Mouse (Mus musculus) inflammation-experienced regulatory T-cells, adult 6 months (primary cell): ENCODE data around the gene Mthfd1l. TPM values are rescaled to one million over a fixed set of nuclear protein-coding genes. Genes with fewer than 3 reads are reported as not detected.

Experiments
- ATAC-seq: one replicate; pipeline ENCODE4 v1.8.0; 2017
- polyA plus RNA-seq, 3 experiments: library from polyadenylated mRNA; unstranded; fragments of 100-300 nt; shearing (Covaris generic); gene quantifications; one replicate each; pipeline ENCODE4 v1.2.1; 2017

Gene Mthfd1l
- polyA plus RNA-seq, 3 experiments from 2014 or later = 13.2 to 17.9 (median 15.8) TPM

DNA sequence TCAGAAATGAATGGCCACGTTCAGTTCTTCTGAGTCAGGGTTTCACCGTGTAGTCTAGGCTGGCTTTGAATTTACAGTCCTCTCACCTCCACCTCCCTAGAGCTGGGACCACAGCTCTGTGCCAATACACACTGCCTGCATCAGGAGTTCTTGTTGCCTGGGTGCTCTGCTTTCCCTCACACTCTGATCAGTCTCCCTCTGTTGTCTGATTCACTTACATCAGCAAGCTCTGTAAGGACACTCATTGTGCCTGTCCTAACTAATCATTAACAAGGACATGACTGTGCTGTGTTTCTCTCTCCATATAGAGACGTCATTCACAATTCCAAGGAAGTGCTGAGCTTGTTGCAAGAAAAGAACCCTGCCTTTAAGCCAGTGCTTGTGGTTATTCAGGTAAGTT lies 5.4 kb downstream of the Mthfd1l start:
- no peak for ATAC-seq

DNA sequence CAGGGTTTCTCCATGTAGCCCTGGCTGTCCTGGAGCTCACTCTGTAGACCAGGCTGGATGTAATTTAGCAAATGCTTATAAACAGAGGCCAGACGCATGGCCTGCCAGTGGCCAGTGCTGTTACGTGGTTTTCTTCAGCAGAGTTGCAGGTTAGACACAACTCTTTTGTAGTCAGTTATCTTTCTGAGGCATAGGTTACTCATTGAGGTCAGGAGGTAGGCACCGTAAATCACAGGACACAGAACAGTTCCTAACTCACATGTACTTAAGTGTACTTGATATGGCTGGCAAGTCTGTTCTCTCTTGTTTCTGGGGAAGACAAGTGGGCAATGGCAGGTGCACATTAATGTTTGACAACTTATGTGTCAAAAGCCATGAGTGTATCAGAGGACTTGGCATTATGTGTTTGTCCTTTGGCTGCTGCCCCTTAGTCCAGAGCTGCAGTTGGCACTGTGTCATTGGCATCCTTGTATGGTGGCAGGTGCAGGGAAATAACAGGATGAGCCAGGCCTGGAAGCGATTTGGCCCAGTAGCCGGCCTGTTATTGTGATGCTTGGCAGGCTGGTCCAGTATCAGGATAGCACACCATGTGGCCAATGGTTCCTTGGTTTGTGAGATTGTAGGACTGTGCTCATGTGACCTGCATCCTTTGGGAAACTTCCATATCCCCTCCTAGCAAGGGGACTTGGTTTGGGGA lies 6.0 kb downstream of the Mthfd1l start:
- no peak for ATAC-seq

DNA sequence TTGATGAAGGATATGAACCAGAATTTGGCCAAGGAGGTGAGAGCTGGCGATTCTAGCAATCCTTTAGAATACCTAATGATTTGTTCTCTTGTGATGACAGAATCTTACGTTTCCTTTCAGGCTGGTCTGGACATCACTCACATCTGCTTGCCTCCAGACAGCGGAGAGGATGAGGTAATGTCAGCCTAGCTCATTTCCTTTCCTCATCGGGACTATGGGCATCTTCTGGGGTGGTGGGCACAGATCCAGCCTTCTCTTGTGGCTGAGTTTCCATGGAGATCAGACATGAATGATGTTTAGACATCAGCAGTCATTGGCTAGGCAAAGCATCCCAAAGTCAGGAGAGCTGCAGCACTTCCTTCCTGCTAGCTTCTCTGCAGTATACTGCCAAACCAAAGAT lies 7.3 kb downstream of the Mthfd1l start:
- no peak for ATAC-seq

DNA sequence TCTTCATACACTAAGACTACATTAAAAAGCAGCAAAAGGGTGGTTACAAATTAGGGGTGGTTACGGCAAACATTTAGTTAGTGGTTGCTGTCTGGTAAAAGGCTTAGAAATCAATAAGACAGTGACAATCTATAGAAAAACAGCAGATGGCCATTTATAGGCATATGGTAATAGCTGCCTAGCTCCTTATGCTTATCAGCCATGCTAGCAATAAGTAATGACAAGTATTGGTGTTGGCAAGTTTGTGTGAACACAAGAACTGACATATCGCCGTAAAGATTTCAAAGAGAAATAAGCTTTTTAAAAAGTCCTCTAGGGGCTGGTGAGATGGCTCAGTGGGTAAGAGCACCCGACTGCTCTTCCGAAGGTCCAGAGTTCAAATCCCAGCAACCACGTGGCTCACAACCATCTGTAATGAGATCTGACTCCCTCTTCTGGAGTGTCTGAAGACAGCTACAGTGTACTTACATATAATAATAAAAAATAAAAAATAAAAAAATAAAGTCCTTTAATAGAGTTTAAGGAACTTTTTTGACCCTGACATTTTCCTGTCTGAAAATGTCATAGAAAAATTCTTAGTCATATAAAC lies 17.5 kb downstream of the Mthfd1l start:
- ATAC-seq = no peak

DNA sequence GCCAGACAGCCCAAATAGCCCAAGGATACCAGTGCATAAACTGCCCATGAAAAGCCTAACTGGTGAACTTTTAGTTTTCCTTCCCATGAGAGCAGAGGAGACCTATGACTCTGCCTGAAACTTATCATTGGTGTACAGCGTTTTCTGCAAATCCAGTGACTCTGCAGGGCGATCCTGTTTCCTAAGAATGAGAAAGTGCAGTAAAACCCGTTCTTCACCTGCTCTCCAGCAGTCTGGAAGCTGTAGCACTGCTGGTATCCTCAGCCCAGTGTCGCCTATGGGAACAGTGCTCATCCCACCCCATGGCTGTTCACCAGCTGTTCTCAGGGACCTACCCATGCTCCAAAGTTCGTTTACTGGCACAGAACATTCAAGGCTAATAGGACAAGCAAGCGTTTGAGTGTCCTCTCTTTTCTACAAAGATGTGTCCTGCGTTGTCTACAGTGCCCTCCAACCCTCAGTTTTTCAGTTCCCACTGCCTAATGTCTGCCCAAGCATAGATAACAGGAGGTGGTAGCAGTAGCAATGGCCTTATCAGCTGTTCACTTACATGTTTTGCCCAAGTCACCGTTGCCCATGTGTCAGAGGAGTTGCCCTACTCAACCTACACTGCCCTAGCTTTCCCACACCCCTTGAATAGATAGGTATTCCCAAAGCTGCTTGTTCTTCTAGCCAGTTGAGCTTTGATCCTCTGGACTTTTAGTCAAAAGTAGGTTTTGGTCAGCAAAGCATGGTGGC lies 20.6 kb downstream of the Mthfd1l start:
- no peak for ATAC-seq

DNA sequence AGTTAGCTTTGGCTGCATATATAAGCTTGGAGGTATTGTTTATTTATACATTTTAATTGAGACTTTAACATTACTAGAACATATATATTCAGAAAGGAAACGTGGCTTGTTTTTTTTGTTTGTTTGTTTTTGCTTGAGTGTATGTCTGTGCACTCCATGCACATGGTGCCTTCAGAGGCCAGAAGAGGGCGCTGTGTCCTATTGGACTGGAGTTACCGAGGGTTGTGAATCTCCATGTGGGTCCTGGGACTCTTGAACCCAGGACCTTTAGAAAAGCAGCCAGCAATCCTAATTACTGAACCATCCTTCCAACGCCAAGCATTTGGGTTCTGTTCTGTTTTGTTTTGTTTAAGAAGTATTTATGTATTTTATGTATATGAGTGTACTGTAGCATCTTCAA lies 22.4 kb downstream of the Mthfd1l start:
- no peak for ATAC-seq

DNA sequence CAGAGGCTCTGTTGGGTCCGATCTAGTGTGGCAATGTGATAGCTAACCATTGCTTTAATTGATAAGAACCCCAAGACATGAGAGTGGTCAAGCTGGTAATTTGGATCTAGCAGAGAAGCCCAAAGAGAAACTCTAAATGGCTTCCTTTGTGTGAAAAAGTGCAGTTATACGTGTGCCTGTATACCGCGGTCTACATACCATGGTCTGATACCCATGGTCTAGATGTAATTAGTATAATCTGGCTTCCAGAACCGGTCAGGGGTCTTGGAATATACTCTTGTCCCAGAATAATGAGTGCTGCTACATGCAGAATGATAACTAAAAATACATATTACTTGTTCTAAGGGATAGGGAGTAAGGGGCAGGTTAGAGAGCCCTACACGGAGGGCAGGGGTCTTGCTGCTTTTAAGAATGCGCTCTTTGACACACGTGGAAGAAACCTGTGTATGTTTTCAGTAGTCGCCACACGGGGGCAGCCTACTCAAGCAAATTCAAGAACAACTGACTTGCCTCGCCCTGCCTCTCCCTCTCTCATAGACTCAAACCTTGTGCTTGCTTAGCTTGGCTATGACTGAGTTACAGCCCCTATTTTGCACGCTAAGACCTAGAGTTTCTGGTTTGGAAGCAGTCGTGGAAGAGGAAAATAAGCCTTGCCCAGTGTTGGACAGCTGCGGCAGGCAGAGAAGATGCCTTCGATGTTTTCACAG lies 23.4 kb downstream of the Mthfd1l start:
- ATAC-seq = peak; percentile 83

DNA sequence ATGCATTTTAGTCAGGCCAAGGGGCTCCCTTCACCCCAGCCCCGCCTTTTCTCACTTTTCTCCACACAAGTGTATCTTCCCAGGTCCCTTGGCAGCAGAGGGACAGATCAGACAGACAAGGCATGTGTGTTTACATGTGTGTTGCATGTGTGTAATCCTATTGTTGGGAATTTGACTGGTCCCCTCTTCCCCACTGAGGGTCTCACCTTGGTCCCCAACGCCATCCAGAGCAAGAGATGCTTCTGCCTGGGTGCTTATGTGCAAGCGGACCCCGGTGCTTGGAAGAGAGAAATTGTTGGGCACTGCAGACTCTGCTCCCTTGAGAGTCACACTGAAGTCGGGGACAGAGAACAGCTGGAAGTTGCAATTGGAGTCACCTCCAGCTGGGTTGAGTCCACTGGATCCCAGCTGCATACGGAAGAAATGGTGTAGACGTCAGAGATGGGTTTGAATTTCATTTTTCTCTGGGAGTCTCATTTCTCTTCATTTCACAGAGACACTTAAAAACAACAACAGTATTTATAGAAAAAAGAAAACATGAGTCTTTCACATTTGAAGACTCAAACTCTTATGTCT lies 25.0 kb downstream of the Mthfd1l start:
- ATAC-seq = no peak

DNA sequence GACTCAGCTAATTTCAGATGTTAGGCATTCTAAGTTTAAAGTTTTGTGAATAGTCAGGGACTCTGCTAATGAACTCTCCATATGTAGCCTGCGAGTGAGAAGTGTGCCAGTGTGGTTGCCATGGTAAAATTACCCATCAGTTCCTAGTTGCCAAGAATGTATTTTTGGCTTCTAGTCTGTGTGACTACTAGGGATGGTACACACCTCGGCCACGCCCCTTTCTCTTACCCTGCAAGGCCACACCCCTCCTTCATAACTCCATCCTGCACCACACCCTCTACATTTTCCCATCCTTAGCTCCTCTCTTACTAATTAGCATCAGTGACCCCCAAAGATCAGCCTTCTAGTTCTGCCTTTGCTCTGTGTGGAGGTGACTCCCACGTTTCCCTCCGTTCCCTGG lies 29.8 kb downstream of the Mthfd1l start:
- ATAC-seq = no peak

DNA sequence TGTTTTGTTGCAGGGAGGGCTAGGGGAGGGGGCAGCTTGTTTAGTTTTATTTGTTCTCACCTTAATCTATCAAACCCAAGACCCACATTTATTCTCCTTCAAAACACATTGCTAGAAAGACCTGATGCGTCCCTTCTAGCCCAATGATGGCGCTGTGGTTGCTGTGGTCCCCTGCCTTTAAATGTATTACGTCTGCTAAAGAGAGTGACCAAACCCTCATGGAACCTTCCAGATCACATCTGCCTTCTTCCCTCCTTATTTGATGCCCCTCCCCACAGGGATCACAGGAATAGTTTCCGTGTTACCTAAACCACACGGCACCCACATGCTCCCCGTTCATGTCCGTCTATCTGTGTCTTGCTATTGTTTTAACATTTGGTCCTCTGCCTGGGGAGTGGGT lies 32.3 kb downstream of the Mthfd1l start:
- ATAC-seq = no peak

DNA sequence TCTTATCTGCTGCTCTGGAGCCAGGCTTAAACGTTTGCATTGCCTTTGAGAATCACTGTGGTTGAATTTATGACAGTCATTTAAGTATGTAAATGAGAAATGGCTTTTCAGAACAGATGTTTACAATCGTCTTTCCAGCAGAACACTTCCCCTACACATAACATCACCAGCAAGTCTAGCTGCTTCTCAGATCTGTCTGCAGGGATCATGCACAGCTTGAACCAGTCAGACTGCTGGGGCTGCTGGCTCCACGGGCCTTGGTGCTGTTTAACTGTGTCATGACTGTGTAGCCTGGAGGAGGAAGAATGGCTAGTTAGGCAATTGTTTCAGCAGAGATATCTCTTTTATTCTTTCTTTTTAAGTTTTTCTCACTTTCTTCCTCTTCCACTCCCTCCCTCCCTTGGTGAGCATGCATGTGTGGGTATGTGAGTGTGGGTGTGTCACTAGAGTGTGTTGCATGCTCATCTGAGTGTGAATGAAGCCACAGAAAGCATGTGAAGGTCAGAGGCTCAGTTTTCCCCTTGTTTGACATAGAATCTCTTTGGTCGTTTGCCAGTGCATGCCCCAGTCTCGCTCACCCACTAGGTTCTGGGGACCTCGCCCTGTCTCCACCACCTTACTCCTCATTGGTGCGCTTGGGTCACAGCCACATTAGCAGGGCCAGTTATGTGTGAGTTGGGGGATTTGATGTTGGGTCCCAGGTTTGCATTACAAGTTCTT lies 33.5 kb downstream of the Mthfd1l start:
- ATAC-seq = no peak

DNA sequence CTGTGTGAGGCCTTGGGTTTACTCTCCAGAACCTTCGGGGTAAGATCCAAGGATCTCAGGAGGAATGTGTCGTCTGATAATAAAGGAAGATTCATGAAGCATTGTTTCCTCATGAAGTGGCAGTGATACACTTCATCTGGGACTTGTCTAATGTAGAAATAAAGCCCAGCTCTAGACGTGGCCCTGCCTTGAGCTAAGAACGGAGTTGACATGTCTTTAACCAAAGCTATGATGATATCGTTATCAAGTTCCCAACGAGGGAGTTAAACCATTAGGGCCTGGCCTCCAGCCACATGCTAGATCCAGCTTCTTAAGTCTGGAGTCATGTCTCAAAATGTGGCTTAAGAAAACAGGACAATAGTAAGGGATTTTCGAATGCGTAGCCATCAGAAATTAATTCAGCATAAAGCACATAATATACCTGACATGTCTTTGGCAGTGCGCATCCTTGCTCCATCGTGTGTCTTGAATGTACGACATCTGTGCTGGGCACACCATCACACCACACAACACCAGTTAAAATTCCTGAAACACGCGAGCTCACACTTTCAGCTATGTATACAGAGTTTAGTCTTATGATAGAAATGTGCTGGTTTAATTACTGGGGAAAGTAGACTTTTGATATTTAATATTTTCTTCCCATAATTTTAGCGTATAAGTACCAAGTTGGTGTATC lies 49.8 kb downstream of the Mthfd1l start:
- no peak for ATAC-seq

DNA sequence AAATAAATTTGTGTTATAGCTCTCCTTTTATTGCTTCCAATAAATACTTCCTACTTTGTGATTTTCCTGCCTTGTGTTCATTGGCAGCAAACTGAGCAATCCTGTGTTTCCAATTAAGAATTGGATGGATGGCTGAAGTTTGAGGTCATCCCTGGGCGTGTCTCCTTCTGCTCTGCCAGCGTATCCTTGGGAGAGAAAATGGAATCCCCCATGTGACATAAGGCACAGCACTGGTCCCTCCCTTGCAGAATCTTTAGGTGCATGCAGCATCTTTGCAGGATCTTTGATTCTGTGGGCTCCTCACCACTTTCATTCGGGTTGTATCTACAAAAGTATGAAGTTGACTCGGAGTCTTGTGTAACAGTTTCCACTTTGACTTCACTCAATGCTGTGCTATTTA lies 53.7 kb downstream of the Mthfd1l start:
- ATAC-seq = no peak

DNA sequence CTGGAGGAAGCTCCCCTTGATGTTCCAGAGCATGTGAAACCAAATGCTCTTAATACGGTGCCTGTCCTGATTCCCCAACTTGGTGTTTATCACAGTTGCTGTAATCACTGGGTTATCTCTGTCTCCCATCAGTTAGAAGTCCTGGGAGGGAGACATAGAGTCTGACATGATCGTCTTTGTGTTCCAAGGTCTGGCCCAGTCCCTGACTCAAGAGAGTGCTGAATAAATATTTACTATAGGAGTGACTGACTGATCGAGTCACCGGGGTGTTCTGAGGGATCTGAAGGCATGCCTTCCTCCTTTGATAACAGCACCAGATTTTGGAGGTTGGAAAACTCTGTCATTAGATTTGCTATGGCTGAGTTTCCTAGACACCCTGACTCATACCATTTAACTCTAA lies 54.5 kb downstream of the Mthfd1l start:
- ATAC-seq = no peak

DNA sequence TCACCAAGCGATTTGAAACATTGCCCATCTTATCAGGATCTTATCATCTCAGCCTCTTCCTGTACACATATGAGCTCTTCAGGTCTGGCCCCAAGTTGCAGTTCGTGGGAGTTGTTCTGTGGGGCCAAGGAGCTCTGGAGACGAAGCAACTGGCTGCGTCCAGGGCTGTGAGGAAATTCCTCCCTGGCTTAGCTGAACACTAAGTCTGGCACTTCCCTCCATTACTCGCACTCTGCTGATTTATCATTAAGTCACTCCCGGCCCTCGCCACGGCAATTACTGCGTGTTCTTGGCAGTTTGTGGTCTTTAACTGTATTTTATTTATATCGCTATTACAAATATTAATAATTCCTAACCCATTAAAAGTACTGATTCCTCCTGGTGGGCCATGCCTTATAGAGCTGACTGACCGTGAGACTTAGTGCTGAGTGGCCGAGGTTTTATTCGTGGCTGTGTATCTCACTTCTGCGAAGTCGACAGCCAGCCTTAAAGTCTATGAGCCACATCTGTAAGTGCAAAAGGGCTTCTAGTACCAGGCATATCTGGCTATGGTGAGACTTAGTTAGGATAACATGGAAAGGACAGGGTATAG lies 56.0 kb downstream of the Mthfd1l start:
- no peak for ATAC-seq

DNA sequence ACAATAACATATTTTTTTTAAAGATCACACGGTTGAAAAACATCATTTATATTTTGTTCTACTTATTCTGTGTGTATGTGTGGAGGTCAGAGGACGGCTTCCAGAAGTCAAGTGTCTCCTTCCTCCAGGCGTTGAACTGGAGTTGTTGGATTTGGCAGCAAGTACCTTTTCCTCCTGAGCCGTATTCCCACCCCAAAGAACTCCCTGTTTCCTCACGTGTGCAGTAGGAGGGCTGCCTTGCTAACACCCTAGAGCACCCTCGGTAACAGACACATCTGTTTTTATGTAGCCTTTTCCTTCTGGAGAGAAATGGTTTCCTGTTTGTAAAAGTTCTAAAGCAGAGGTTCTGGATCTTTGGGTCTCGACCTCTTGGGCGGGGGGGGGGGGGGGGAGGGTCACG lies 60.8 kb downstream of the Mthfd1l start:
- ATAC-seq = no peak

DNA sequence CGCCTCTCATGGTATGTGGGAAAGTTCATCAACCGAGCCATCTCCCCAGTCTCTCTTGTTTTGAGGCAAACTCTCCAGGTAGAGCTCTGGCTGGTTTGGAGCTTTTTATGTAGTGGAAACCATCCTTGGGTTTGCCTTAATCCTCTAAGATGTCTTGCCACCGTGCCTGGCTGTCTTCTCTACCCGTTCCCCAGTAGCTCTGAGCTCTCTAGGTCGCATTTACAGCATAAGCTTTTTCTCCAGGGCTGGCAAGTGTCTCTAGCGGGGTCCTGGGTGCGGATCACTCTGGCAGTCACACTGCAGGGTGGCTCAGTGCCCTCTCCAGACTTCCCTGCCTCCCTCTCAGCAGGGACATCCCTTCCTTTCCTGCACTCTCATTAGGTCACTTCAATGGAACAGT lies 63.6 kb downstream of the Mthfd1l start:
- ATAC-seq = no peak

DNA sequence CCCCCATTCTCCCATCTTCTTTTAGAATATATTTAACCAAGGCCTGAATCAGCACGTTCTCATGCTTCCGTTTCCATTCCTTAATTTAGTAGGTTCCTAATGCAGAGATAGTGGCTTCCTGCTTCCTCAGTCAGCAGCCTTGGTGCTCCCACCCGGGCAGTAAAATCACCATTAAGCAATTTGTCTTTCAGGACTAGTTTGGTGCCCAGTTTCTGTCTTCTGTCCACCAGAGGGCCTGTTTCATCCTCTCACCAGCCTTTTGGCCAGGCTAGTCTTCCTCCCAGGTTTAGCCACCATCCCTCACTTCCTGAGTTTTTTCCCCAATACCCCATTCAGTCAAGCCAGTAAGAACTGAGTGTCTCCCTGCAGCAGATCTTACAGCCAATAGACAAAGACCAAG lies 64.1 kb downstream of the Mthfd1l start:
- ATAC-seq = no peak

DNA sequence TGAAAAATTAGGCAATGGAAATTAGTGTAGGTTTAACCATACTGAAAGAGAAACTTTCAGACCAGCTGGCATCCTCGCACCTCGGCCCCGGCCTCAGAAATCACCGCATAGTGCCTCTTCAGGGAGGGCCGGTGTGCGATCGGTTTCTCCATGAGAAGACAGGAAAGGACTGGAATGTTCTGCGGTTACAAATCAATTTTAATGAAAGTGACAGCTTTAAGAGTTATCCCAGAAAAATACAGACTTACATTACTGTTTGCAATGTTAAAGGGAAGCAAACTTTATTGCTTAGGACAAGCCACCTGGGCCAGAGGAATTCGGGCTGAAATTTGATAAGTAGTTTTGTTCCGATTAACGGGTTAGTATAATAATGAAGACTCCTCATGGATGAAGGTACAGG lies 65.7 kb downstream of the Mthfd1l start:
- no peak for ATAC-seq

DNA sequence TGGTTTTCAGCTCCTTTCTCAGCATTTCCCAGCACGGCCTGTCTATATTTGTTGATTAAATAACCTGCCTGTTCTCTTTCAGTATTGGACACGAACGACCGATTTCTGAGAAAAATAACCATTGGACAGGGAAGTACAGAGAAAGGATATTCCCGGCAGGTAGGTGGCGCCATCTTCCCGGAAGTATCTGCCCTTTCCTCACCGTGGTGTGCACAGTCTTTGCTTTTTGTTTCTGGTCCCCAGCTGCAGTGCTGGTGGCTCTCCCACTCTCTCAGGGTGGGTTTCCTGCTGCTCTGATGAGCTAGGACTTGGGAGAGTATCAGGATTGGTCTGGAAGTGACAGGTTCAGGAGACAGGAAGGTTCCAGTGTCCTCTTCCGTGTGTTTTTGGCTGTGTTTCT lies 68.8 kb downstream of the Mthfd1l start:
- no peak for ATAC-seq

DNA sequence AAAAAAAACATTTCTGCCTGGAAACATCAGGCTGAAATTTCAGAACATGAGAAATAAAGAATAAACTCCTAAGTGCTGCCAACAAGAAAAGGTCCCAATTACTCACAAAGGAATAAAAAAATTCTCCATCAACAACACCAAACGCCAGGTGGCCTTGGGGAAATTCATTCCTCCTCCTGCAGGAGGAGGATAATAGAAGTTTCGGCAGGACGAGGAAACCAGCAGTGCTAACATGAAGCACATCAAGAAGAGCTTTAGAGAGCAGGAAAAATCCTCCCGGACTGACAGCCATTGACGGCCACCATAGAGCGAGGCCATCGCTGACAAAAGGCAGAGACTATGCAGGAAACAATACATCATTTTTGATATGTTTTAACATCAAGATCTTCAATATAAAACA lies 71.5 kb downstream of the Mthfd1l start:
- no peak for ATAC-seq
